Mouse (Mus musculus) cerebellum, adult 8-10 months (tissue): ENCODE measurements around the gene Wdr62.
"Not testable (repeated sequence)": the region's sequence is repeated elsewhere in the genome, so short reads cannot be mapped to it uniquely, and the experiment has no call there.

Source experiments
- DNase-seq: peaks from one replicate; pipeline ENCODE4 v3.0.0; 2022

The Wdr62 gene

GRCm38 (mm10) chr7:30251956-30252954, 28.0 kb downstream of the Wdr62 start:
- DNase-seq, result no peak

DNA sequence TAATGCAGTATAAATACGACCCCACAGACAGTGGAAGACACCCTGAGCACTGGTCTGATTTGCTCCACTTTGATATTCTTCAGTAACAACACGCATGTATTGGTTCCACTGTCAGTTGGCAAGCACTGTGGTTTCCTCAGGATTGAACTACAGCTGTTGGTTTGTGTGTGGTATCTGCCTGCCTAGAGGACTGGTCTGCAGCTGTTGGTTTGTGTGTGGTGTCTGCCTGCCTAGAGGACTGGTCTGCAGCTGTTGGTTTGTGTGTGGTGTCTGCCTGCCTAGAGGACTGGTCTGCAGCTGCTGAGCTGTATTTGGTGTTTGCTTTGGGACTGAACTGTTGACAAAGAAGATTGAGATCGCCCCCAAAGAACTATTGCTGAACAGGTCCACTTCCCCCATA, 42.8 kb downstream of the Wdr62 start:
- DNase-seq, result not testable (repeated sequence)

- no peak for DNase-seq
These were observed 44.6 kb downstream of the Wdr62 start, which contains the start of gene Ovol3 for GRCm38 (mm10) chr7:30235625-30236024. Ovol3 (minus strand) TSS chr7:30235725.

GRCm38 (mm10) chr7:30235091-30235490, 45.1 kb downstream of the Wdr62 start:
- DNase-seq, result no peak

DNA sequence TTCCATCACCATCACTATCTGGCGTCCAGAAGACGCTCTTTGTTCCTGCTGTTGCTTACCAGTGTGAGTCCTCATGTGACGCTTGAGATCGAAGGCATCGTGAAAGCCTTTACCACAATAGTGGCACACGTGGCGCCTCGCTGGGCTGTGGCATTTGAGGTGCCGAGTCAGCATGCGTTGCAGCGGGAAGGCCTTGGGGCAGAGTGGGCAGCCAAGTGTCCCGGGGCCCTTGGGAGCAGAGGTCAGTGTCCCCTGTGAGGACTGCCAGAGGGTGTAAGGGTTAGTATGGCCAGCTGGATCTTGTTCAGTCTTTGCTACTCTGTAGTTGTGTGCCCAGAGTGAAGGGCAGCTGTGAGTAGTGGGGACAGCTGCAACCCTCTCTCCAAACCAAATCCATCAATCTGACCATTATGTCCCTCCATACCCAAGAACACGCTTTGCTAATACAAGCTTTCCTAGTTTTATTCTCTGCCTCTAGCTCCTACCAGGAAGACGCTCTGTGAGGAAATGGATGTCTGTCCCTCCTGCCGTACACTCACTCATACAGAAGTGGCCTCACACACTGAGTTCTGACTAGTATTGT, 45.9 kb downstream of the Wdr62 start:
- DNase-seq, result no peak

DNA sequence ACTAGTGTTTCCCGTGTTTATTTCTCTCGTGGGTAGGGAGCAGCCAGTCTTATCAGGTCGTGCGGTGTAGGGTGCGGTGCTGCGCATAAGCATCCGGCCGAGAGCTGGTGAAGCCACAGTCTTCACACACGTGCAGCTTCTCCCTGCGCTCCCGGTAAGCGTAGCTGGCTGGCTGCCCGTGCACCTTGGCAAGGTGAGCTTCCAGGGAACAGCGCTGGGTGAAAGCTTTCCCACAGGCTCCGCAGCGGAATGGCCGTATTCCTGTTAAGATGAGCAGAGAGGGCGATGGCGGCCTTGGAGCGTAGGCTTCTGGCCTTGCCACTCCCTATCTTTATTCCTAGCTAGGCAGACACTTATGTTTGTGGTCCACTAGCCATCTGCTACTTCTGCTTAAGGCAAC, 46.8 kb downstream of the Wdr62 start:
- peak; percentile 47 for DNase-seq

GRCm38 (mm10) chr7:30232631-30233148, 47.5 kb downstream of the Wdr62 start:
- DNase-seq, result peak; percentile 67

DNA sequence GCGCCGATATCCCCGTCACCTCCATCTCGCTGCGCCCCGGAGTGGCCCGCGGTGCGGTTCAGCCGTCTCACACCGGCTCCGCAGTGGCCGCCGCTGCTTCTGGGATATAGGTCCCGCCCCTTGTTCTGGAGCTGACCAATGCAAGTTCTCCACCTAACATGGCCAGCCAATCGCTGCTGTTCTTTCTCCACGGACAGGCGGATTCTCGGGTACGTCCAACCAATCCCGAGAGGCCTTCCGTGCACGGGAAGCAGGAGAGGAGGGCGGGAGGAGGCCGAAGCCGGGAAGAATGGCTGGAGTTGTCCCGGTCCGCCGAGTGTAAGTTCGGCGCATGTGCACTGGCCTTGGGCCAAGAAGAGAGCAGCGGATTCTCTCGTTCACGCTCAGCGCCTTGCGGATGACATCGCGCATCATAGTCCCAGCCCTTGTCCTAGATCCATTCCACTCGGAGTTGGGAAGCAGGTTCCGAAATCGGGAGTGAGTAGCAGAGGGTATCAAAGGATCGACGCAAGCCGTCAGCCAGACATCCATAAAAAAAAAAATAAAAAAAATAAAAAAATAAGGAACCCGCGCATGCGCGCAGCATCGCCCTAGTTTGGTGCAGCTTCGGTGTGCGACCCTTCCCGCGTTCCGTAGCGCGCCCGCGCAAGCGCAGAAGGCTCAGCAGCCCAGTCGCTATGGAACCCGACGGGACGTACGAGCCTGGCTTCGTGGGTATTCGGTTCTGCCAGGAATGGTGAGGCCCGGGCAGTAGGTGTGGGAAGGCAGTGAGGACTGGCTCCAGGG, 48.4 kb downstream of the Wdr62 start, which contains the start of the genes Polr2i and Tbcb:
Gene Polr2i, plus strand, starts transcription at position 280 of the 786 bp plus-strand sequence.
Gene Tbcb, minus strand, starts transcription at position 604 of the 786 bp plus-strand sequence.
- peak; percentile 98 for DNase-seq

- DNase-seq, result no peak
These were observed 48.9 kb downstream of the Wdr62 start for GRCm38 (mm10) chr7:30231328-30231668.

GRCm38 (mm10) chr7:30224206-30224605, 56.0 kb downstream of the Wdr62 start:
- DNase-seq, result no peak

DNA sequence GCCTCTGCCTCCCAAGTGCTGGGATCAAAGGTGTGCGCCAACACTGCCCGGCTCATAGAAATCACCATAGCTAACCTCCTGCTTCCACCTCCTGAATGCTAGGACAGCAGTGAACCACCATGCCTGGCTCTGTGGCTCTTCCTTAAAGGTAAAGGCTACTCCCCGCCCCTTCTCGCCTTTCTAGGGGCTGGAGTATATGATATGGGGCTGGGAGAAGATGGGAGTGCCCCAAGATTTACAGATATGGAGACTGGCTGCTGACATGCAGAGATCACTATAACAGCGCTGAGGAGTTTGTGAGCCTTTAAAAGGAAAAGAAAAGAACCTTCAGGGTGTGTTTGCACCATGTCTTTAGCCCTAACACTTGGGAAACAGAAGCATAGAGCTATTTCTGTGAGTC, 58.0 kb downstream of the Wdr62 start:
- no peak for DNase-seq

GRCm38 (mm10) chr7:30221433-30221832, 58.8 kb downstream of the Wdr62 start:
- no peak for DNase-seq

GRCm38 (mm10) chr7:30220008-30220356, 60.2 kb downstream of the Wdr62 start:
- no peak for DNase-seq

DNA sequence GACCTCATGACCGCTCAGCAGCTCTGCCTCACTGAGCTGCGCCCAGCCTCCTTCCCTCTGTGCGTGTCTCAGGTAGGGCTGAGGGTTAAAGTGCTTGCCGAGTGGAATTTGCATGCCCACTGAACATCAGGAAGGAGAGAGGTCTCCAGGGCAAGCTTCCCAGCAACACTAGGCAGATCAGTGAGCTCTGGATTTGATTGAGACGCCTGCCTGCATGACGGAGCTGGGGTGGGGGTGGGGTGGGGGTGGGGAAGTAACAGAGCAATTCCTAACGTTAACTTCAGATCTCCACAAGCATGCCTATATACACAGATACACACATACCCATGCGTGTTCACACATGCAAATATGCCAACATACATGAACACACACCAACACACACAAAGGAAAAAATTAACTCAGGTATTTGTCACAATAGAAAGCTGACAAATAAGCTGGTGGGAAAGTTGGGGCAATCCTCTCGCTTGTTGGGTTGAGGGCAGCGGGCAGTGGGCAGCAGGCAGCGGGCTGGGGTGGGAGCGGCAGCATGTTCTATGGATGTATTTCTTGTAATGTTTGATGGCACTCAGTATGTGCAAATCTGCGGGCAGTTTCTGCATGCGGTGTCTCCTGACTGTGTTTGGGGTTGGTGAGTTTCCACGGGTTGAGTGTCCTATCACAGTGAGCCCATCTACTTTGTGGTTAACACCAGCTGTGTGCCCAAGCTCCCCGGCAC, 60.8 kb downstream of the Wdr62 start:
- no peak for DNase-seq

- DNase-seq, result no peak
These were observed 62.9 kb downstream of the Wdr62 start for GRCm38 (mm10) chr7:30217277-30217676.

GRCm38 (mm10) chr7:30216723-30217151, 63.5 kb downstream of the Wdr62 start:
- DNase-seq, result peak; percentile 82

DNA sequence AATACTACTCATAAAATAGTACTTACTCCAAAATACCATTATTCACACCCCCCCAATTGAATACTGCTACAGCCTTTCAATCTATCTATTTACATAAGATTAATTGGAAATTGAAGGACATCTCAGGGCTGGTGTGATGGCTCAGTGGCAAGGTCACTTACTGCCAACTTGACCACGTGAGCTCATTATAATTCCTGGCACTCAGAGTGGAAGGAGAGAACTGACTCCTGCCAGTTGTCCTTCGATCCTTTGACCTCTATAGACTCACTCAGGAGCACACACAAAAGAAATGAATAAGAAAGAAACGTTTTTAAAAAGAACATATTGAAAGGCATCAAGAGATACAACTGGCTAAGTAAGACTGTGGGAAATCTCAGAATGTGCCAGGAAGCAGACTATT, 64.3 kb downstream of the Wdr62 start:
- DNase-seq, result no peak

DNA sequence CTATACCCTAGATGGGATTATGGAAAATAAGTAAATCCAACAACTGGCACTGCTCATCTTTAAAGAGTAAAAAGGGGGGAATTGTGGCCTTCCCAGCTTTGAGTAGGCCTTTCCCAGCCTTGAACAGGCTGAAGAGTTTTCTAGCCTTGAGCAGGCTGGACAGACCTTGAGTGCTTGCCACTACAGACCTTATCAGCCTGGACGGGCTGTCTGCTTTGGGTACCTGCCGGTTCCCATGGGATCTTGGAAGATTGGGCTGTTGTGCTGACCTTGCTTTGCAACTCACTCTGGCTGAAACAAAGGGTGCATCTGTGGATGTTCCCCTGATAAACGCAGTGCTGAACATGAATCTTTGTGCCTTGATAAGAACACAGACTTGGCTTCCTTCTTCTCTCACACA, 66.3 kb downstream of the Wdr62 start:
- no peak for DNase-seq

DNA sequence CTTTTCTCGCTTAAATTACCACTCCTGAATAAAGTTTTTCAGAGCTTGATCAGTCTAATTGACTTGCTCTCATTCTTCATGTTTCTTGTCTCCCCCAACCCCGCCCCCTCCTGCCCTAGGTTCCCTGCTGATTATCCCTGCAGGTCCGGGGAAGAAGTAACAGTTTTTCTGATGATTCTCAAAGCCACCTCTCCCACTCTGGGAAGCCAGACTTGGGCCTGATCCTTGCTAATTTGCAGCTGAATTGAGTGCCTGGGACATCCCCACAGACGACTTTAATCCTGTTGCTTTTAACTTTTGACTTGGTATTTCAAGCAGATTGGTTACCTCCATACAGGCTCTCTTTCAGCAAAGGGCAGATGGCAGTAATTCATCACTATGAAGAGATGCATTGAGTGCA, 69.2 kb downstream of the Wdr62 start:
- DNase-seq, result no peak

GRCm38 (mm10) chr7:30206364-30206763, 73.9 kb downstream of the Wdr62 start:
- not testable (repeated sequence) for DNase-seq

DNA sequence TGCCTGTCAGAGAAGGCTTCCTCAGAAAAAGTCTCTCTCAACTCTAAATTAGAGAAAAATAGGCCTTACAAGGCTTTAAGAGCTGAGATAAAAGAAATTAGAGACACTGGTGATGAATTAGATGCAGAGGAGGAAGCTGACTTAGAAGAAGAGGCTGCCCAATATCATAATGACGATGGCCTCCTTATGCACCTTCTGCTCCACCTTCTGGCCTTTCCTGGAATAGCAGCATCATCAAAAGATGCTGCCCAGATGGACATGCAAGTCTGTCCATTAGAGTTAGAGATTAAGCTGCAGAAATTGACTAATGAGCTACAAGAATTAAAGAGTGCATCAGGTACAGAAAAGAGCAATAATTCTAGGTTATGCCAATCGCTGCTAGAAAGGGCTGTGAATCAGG, 74.8 kb downstream of the Wdr62 start:
- DNase-seq, result peak; percentile 81

GRCm38 (mm10) chr7:30204380-30204779, 75.8 kb downstream of the Wdr62 start:
- no peak for DNase-seq
